Mouse (Mus musculus) testis, postnatal 14 days (tissue): Measurements from ENCODE around the gene Helz2.
"Not testable (repeated sequence)": the region's sequence is repeated elsewhere in the genome, so short reads cannot be mapped to it uniquely, and the experiment has no call there.

Source experiments
- DNase-seq: peaks from one replicate; pipeline ENCODE4 v3.0.0; 2021; ENCODE audit warnings: low spot score

Helz2 gene

GRCm38 (mm10) chr2:181193044-181193443 lies 48.8 kb downstream of the Helz2 start:
- no peak for DNase-seq

DNA sequence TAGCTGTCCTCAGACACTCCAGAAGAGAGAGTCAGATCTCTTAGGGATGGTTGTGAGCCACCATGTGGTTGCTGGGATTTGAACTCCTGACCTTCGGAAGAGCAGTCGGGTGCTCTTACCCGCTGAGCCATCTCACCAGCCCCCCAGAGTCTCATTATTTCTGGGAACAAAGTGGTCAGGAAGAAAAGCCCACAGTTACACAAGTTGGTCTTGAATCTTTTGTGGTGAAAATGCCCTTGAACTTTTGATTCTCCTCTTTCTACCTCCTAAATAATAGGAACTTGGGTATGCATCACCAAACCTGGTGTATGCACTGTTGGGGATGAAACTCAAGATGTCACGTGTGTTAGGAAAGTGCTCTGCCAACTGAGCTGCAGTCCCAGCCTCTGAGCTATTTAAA lies 49.9 kb downstream of the Helz2 start:
- DNase-seq, result no peak

- not testable (repeated sequence) for DNase-seq
Measured at GRCm38 (mm10) chr2:181191385-181191784, 50.4 kb downstream of the Helz2 start.

GRCm38 (mm10) chr2:181189321-181189720 lies 52.5 kb downstream of the Helz2 start:
- no peak for DNase-seq

- no peak for DNase-seq
Measured at GRCm38 (mm10) chr2:181188681-181189080, 53.1 kb downstream of the Helz2 start.

DNA sequence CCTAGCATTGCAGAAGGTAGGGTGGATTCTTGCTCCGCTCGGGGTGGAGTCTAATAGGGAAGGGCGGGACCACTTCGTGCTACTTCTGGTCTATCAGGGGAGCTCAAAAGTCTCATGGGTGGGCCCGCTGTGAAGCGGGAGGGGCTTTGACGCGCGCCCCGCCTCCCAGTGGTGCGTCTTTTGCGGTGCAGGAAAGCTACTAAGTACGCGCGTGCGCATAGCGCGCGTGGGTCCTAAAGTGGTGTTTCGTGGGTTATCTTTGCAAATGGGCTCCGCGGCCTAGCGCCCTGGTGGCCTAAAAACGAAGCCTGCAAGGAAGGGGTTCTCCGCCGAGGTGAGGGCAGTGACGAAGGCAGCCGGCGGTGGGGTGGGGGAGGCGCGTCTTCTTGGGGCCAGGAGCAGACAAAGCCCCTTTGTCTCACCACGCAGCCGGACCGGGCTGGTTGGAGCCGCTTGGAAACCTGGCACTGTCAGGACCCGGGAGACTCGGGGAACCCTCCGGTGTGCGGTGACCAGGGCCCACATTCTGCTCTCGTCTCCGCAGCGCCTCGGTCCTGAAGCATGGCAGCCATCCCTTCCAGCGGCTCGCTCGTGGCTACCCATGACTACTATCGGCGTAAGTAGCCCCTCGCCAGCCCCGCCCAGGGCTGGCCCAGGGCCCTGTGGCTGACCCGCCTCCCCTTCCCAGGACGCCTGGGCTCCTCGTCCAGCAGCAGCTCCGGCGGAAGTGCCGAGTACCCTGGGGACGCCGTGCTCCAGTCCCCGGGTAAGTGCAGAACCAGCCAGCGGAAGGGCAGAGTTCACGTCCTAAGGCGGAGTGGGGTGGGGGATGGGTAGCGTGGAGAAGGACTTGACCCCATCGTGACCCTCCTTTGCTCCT lies 54.5 kb downstream of the Helz2 start, which contains the start of gene Ppdpf:
Gene Ppdpf, plus strand, starts transcription at position 127 of the 880 bp plus-strand sequence.
- peak; percentile 88 for DNase-seq

- peak; percentile 76 for DNase-seq
Measured at GRCm38 (mm10) chr2:181186635-181187034, 55.2 kb downstream of the Helz2 start.

- no peak for DNase-seq
Measured at GRCm38 (mm10) chr2:181180898-181181297, 60.9 kb downstream of the Helz2 start.

GRCm38 (mm10) chr2:181178471-181178870 lies 63.4 kb downstream of the Helz2 start:
- no peak for DNase-seq

- DNase-seq, result no peak
Measured at GRCm38 (mm10) chr2:181178015-181178414, 63.8 kb downstream of the Helz2 start.
